Mouse (Mus musculus) hindbrain, postnatal 0 days (tissue): Measurements from ENCODE around the gene Entpd1. TPM values are rescaled to one million over a fixed set of nuclear protein-coding genes. Genes with fewer than 3 reads are reported as not detected.

Source experiments
- ATAC-seq: fragments of 200-750 bp; cut with Nextera tagmentation; 2 replicates; pipeline ENCODE4 v1.8.0; 2017; ENCODE audit warnings: mild to moderate bottlenecking, moderate TSS enrichment, moderate library complexity
- DNase-seq: peaks from one replicate; pipeline ENCODE4 v3.0.0-alpha.2; 2015; ENCODE audit warnings: low spot score
- H3K27ac ChIP-seq: fragments of 300-500 bp; sonication (generic); 2 replicates; pipeline ENCODE4 v1.5.1; 2014; ENCODE audit warnings: mild to moderate bottlenecking
- H3K27me3 ChIP-seq: fragments of 300-500 bp; sonication (generic); 2 replicates; pipeline ENCODE4 v1.6.1; 2014; ENCODE audit warnings: low read length, mixed read lengths; ENCODE audit not compliant: insufficient read depth
- H3K36me3 ChIP-seq: fragments of 300-500 bp; sonication (generic); 2 replicates; pipeline ENCODE4 v1.6.1; 2014; ENCODE audit warnings: low read length, mixed read lengths; ENCODE audit not compliant: insufficient read depth
- H3K4me1 ChIP-seq: fragments of 300-500 bp; sonication (generic); 2 replicates; pipeline ENCODE4 v1.6.1; 2014; ENCODE audit warnings: antibody characterized with exemption, low read length, mixed read lengths; ENCODE audit not compliant: insufficient read depth
- H3K4me2 ChIP-seq: fragments of 300-500 bp; sonication (generic); 2 replicates; pipeline ENCODE4 v1.6.1; 2014; ENCODE audit warnings: low read depth, mild to moderate bottlenecking, low read length, moderate library complexity, mixed read lengths
- H3K4me3 ChIP-seq: fragments of 300-500 bp; sonication (generic); 2 replicates; pipeline ENCODE4 v1.5.1; 2014; ENCODE audit warnings: low read length
- H3K9ac ChIP-seq: fragments of 300-500 bp; sonication (generic); replicated peaks from 2 replicates; pipeline ENCODE4 v1.6.1; 2014; ENCODE audit warnings: mild to moderate bottlenecking, low read length, moderate library complexity, mixed read lengths
- H3K9me3 ChIP-seq: fragments of 300-500 bp; sonication (generic); 2 replicates; pipeline ENCODE4 v1.6.1; 2016; ENCODE audit warnings: low read length, mixed read lengths
- CTCF ChIP-seq: IDR thresholded peaks from 2 replicates; pipeline ENCODE4 v1.5.1; 2016; ENCODE audit warnings: antibody characterized with exemption, control low read depth, low read depth
- WGBS: fragments of 180-500 bp; shearing (Covaris S2); extraction: QIAGEN DNeasy Blood & Tissue Kit; methylation state at CpG from one replicate; pipeline ENCODE4 v1.1.7; 2014; 5-methylcytosine and 5-hydroxymethylcytosine counted together
- polyA plus RNA-seq: library from polyadenylated mRNA; unstranded; fragments of >200 nt; fragmentation: Nextera tagmentation; extraction: Ambion mirVana; gene quantifications from 2 replicates; pipeline ENCODE4 v1.2.1, GENCODE M21; 2015
- total RNA-seq: library from RNA; depleted of rRNA; stranded (reverse); fragments of >200 nt; gene quantifications from 2 replicates; pipeline ENCODE4 v1.2.3, GENCODE M21; 2014

The Entpd1 gene
- total and polyA plus RNA-seq, 2 experiments from 2014 or later, result 6.9 to 8.2 TPM

GRCm38 (mm10) chr19:40632668-40633067 is 20.5 kb downstream of the Entpd1 start:
- 70% methylated on average over 5 of the region's 5 CpGs for WGBS
- no peak overlapping the region for H3K9ac ChIP-seq
- H3K4me2 ChIP-seq, result no peak overlapping the region
- no peak for DNase-seq
- no peaks in the 10 kb centered on the region for H3K27me3 ChIP-seq
- no peaks in the 10 kb centered on the region for H3K9me3 ChIP-seq
- H3K27ac ChIP-seq, result no peak overlapping the region
- no peak for TF ChIP-seq CTCF
- H3K4me3 ChIP-seq, result no peak overlapping the region
- H3K36me3 ChIP-seq, result no peaks in the 10 kb centered on the region
- no peak for ATAC-seq
- no peaks in the 10 kb centered on the region for H3K4me1 ChIP-seq

- DNase-seq (no peak), ATAC-seq (no peak)
- H3K4me1 ChIP-seq, result no peaks in the 10 kb centered on the region
- no peak overlapping the region for H3K9ac ChIP-seq
- no peaks in the 10 kb centered on the region for H3K36me3 ChIP-seq
- no peak overlapping the region for H3K27ac ChIP-seq
- peak; percentile 28 for TF ChIP-seq CTCF
- no peaks in the 10 kb centered on the region for H3K27me3 ChIP-seq
- H3K4me2 ChIP-seq, result no peak overlapping the region
- WGBS, result 73% methylated on average over 1 of the region's 1 CpGs
- no peaks in the 10 kb centered on the region for H3K9me3 ChIP-seq
- no peak overlapping the region for H3K4me3 ChIP-seq
Measured at GRCm38 (mm10) chr19:40633144-40633543, 21.0 kb downstream of the Entpd1 start.

- H3K27me3 ChIP-seq, result no peaks in the 10 kb centered on the region
- H3K4me2 ChIP-seq, result no peak overlapping the region
- TF ChIP-seq CTCF, result no peak
- H3K9ac ChIP-seq, result no peak overlapping the region
- no peaks in the 10 kb centered on the region for H3K36me3 ChIP-seq
- H3K9me3 ChIP-seq, result no peaks in the 10 kb centered on the region
- no peak overlapping the region for H3K27ac ChIP-seq
- ATAC-seq (no peak), DNase-seq (no peak)
- 60% methylated on average over 4 of the region's 4 CpGs for WGBS
- H3K4me1 ChIP-seq, result no peaks in the 10 kb centered on the region
- no peak overlapping the region for H3K4me3 ChIP-seq
Measured at GRCm38 (mm10) chr19:40637091-40637490, 24.9 kb downstream of the Entpd1 start.

GRCm38 (mm10) chr19:40637601-40638000 is 25.4 kb downstream of the Entpd1 start:
- no peak overlapping the region for H3K4me2 ChIP-seq
- 88% methylated on average over 7 of the region's 7 CpGs for WGBS
- no peak overlapping the region for H3K4me3 ChIP-seq
- no peaks in the 10 kb centered on the region for H3K9me3 ChIP-seq
- TF ChIP-seq CTCF, result no peak
- DNase-seq (no peak), ATAC-seq (no peak)
- no peaks in the 10 kb centered on the region for H3K4me1 ChIP-seq
- H3K9ac ChIP-seq, result no peak overlapping the region
- H3K27ac ChIP-seq, result no peak overlapping the region
- H3K27me3 ChIP-seq, result no peaks in the 10 kb centered on the region
- H3K36me3 ChIP-seq, result no peaks in the 10 kb centered on the region

- H3K4me1 ChIP-seq, result no peaks in the 10 kb centered on the region
- H3K9ac ChIP-seq, result no peak overlapping the region
- H3K9me3 ChIP-seq, result no peaks in the 10 kb centered on the region
- H3K27me3 ChIP-seq, result no peaks in the 10 kb centered on the region
- H3K4me2 ChIP-seq, result no peak overlapping the region
- H3K27ac ChIP-seq, result no peak overlapping the region
- H3K36me3 ChIP-seq, result no peaks in the 10 kb centered on the region
- TF ChIP-seq CTCF, result no peak
- ATAC-seq, result no peak
- DNase-seq, result no peak
- no peak overlapping the region for H3K4me3 ChIP-seq
- WGBS, result 85% methylated on average over 5 of the region's 5 CpGs
Measured at GRCm38 (mm10) chr19:40638582-40638981, 26.4 kb downstream of the Entpd1 start.

- Histone ChIP-seq H3K4me1 (no peaks in the 10 kb centered on the region), H3K27ac (no peak overlapping the region), H3K36me3 (no peaks in the 10 kb centered on the region), H3K27me3 (no peaks in the 10 kb centered on the region), H3K9me3 (no peaks in the 10 kb centered on the region), H3K4me2 (no peak overlapping the region), H3K9ac (no peak overlapping the region), H3K4me3 (no peak overlapping the region)
- no peak for TF ChIP-seq CTCF
- ATAC-seq, result no peak
- 72% methylated on average over 11 of the region's 11 CpGs for WGBS
- DNase-seq, result no peak
Measured at GRCm38 (mm10) chr19:40639729-40640304, 27.7 kb downstream of the Entpd1 start.

- Histone ChIP-seq H3K27ac (no peak overlapping the region), H3K4me3 (no peak overlapping the region), H3K27me3 (no peaks in the 10 kb centered on the region), H3K4me2 (no peak overlapping the region), H3K36me3 (no peaks in the 10 kb centered on the region), H3K4me1 (no peaks in the 10 kb centered on the region), H3K9me3 (no peaks in the 10 kb centered on the region), H3K9ac (no peak overlapping the region)
- 88% methylated on average over 2 of the region's 2 CpGs for WGBS
- no peak for ATAC-seq
- TF ChIP-seq CTCF, result no peak
- DNase-seq, result no peak
Measured at GRCm38 (mm10) chr19:40640799-40641198, 28.6 kb downstream of the Entpd1 start.
